Mouse (Mus musculus): ENCODE measurements at regions not wholly inside any gene's neighbourhood (a gene's known extent, or its start where the extent isn't known, plus 50 kb on each side); places are given as distances from the start of the nearest gene placed in this dataset.

GRCm38 (mm10) chr2:160455617-160456016 is 88.8 kb upstream of the Mafb start:
- no peak for TF ChIP-seq CTCF (IDR thresholded peaks at IDR 0.05; ENCODE audit: low read depth)
- TF ChIP-seq EP300 (IDR thresholded peaks at IDR 0.05; ENCODE audit: low read depth): no peak

All from liver, embryonic 14.5 days (tissue).